Mouse (Mus musculus) G1E-ER4 (cell line): ENCODE data around the gene Glmn. TPM values are rescaled to one million over a fixed set of nuclear protein-coding genes. Genes with fewer than 3 reads are reported as not detected.

ENCODE experiments used
- GATA1 ChIP-seq: IDR thresholded peaks from one replicate; pipeline ENCODE4 v1.8.0; 2012; ENCODE audit warnings: low read length, inconsistent platforms
- polyA plus RNA-seq: library from polyadenylated mRNA; stranded (reverse); fragments of >175 nt; gene quantifications from 2 replicates; pipeline ENCODE4 v1.2.3, GENCODE M21; 2012

Gene Glmn
- polyA plus RNA-seq, result 0.92 and 1.6 TPM in 2 replicates

- no peak for TF ChIP-seq GATA1
These were observed at the start of gene Glmn, which contains the start of gene Rpap2 for GRCm38 (mm10) chr5:107597301-107598077. Gene Glmn, minus strand, starts transcription at chr5:107597888. Gene Rpap2, plus strand, starts transcription at chr5:107597373.

GRCm38 (mm10) chr5:107645935-107646334, 48.2 kb upstream of the Glmn start:
- no peak for TF ChIP-seq GATA1

- TF ChIP-seq GATA1, result no peak
These were observed 46.9 kb upstream of the Glmn start for GRCm38 (mm10) chr5:107644595-107644994.

- no peak for TF ChIP-seq GATA1
These were observed 40.7 kb upstream of the Glmn start for GRCm38 (mm10) chr5:107638366-107638765.

GRCm38 (mm10) chr5:107637106-107637505, 39.4 kb upstream of the Glmn start:
- no peak for TF ChIP-seq GATA1

GRCm38 (mm10) chr5:107633651-107634050, 36.0 kb upstream of the Glmn start:
- no peak for TF ChIP-seq GATA1

- peak; percentile 33 for TF ChIP-seq GATA1
These were observed 23.6 kb upstream of the Glmn start for GRCm38 (mm10) chr5:107621327-107621726.

GRCm38 (mm10) chr5:107617986-107618385, 20.3 kb upstream of the Glmn start:
- no peak for TF ChIP-seq GATA1

- no peak for TF ChIP-seq GATA1
These were observed 13.5 kb upstream of the Glmn start for GRCm38 (mm10) chr5:107611224-107611623.

GRCm38 (mm10) chr5:107598380-107598779, 692 bp upstream of the Glmn start:
- TF ChIP-seq GATA1, result no peak

GRCm38 (mm10) chr5:107569148-107569547, 28.5 kb downstream of the Glmn start:
- no peak for TF ChIP-seq GATA1

GRCm38 (mm10) chr5:107556969-107557368, 40.7 kb downstream of the Glmn start:
- TF ChIP-seq GATA1, result no peak

GRCm38 (mm10) chr5:107554336-107554735, 43.4 kb downstream of the Glmn start:
- TF ChIP-seq GATA1, result no peak

- no peak for TF ChIP-seq GATA1
These were observed 49.2 kb downstream of the Glmn start for GRCm38 (mm10) chr5:107548444-107548843.

GRCm38 (mm10) chr5:107547955-107548354, 49.7 kb downstream of the Glmn start:
- no peak for TF ChIP-seq GATA1

- TF ChIP-seq GATA1, result no peak
These were observed 51.8 kb downstream of the Glmn start for GRCm38 (mm10) chr5:107545927-107546326.

- no peak for TF ChIP-seq GATA1
These were observed 56.0 kb downstream of the Glmn start for GRCm38 (mm10) chr5:107541696-107542095.
